Mouse (Mus musculus): Measurements from ENCODE around the gene A1cf. TPM values are rescaled to one million over a fixed set of nuclear protein-coding genes. Genes with fewer than 3 reads are reported as not detected.

Gene A1cf
- not detected for total RNA-seq (2023)

GRCm38 (mm10) chr19:31868521-31868920 lies at the start of gene A1cf:
Gene A1cf (plus strand): TSS chr19:31868764.

Other genes starting within 250 kb of the A1cf start
- gene Prkg1, start 103.7 kb upstream of the A1cf start, total RNA-seq (2023) = under 1 TPM; 0.22 to 0.38 TPM
- gene Asah2, start 239.4 kb downstream of the A1cf start, total RNA-seq (2023) = 1 to 10 TPM; 1.8 to 2.5 TPM

All from neutrophil, adult 83 days (primary cell).